Mouse (Mus musculus) neural tube, embryonic 14.5 days (tissue): ENCODE results near the gene Mroh7. TPM values are rescaled to one million over a fixed set of nuclear protein-coding genes. Genes with fewer than 3 reads are reported as not detected.

Source experiments
- ATAC-seq: fragments of 200-750 bp; cut with Nextera tagmentation; 2 replicates; pipeline ENCODE4 v1.8.0; 2017; ENCODE audit warnings: low read depth, mild to moderate bottlenecking, moderate TSS enrichment, moderate library complexity
- H3K27ac ChIP-seq: fragments of 300-500 bp; sonication (generic); 2 replicates; pipeline ENCODE4 v1.5.1; 2014; ENCODE audit warnings: low read depth, mild to moderate bottlenecking, control low read depth, low read length, moderate library complexity, mixed read lengths
- H3K27me3 ChIP-seq: fragments of 300-500 bp; sonication (generic); 2 replicates; pipeline ENCODE4 v1.6.1; 2014; ENCODE audit warnings: low read length; ENCODE audit not compliant: control insufficient read depth, insufficient read depth
- H3K36me3 ChIP-seq: fragments of 300-500 bp; sonication (generic); 2 replicates; pipeline ENCODE4 v1.6.1; 2014; ENCODE audit warnings: low read length, mixed read lengths; ENCODE audit not compliant: control insufficient read depth, insufficient read depth
- H3K4me1 ChIP-seq: fragments of 300-500 bp; sonication (generic); 2 replicates; pipeline ENCODE4 v1.6.1; 2014; ENCODE audit warnings: low read length; ENCODE audit not compliant: control insufficient read depth, insufficient read depth
- H3K4me2 ChIP-seq: fragments of 300-500 bp; sonication (generic); 2 replicates; pipeline ENCODE4 v1.6.1; 2014; ENCODE audit warnings: mild to moderate bottlenecking, low read depth, low read length, control low read depth
- H3K4me3 ChIP-seq: fragments of 300-500 bp; sonication (generic); 2 replicates; pipeline ENCODE4 v1.5.1; 2014; ENCODE audit warnings: low read depth, low read length, control low read depth, mixed read lengths
- H3K9ac ChIP-seq: fragments of 300-500 bp; sonication (generic); replicated peaks from 2 replicates; pipeline ENCODE4 v1.6.1; 2014; ENCODE audit warnings: low read depth, mild to moderate bottlenecking, control low read depth, low read length, mixed read lengths
- H3K9me3 ChIP-seq: fragments of 300-500 bp; sonication (generic); 2 replicates; pipeline ENCODE4 v1.6.1; 2016; ENCODE audit warnings: low read length; ENCODE audit not compliant: control insufficient read depth
- WGBS: fragments of 180-500 bp; shearing (Covaris S2); extraction: QIAGEN DNeasy Blood & Tissue Kit; methylation state at CpG from one replicate; pipeline ENCODE4 v1.1.7; 2014; 5-methylcytosine and 5-hydroxymethylcytosine counted together
- polyA plus RNA-seq: library from polyadenylated mRNA; unstranded; fragments of >200 nt; fragmentation: Nextera tagmentation; extraction: Ambion mirVana; gene quantifications from 2 replicates; pipeline ENCODE4 v1.2.1, GENCODE M21; 2014

Mroh7 gene
- polyA plus RNA-seq, 1 experiment from 2014 or later: 1.4 TPM

DNA sequence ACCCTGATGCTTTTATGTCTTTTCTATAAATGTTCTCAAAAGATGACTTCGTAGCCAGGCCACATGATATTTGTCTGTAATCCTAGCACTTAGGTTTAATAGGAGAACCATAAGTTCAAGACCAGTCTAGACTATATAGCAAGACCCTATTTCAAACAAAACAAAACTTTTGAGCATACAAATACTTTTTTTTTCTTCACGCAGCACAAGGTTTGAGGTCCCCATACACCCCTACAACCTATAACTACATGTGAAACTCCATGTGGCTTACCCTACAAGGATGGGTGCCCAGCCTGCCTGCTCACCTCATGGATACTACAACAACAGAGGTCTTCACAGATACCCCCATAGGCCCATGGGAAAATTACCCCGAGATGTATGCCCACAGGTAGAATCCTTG, 51.6 kb downstream of the Mroh7 start:
- Histone ChIP-seq H3K27ac (no peak overlapping the region), H3K9ac (no peak overlapping the region)
- 44% methylated on average over 3 of the region's 3 CpGs for WGBS

GRCm38 (mm10) chr4:106678442-106679118, 52.1 kb downstream of the Mroh7 start, which contains the start of gene Ttc4:
Gene Ttc4 (minus strand): TSS chr4:106678944.
- Histone ChIP-seq H3K27me3 (no peaks in the 10 kb centered on the region), H3K4me1 (peaks cover 8% of the 10 kb centered on the region), H3K27ac (no peak within 1 kb of the TSS), H3K9me3 (no peaks in the 10 kb centered on the region), H3K4me3 (peak within 1 kb of the TSS; percentile 76), H3K4me2 (peak within 1 kb of the TSS; percentile 93), H3K36me3 (peaks cover 9% of the 10 kb centered on the region), H3K9ac (peak within 1 kb of the TSS; percentile 70)
- peak; percentile 96 for ATAC-seq
- under 1% methylated on average over 43 of the region's 43 CpGs for WGBS

More for the DNA sequence above, 51.6 kb downstream of the Mroh7 start:
- H3K36me3 ChIP-seq: peaks cover 9% of the 10 kb centered on the region; the same call in 1 of the 2 replicates
- peak; percentile 54 for ATAC-seq
- peak overlapping the region; percentile 93 for H3K4me2 ChIP-seq
- no peaks in the 10 kb centered on the region for H3K27me3 ChIP-seq
- H3K4me1 ChIP-seq: peaks cover 8% of the 10 kb centered on the region
- no peaks in the 10 kb centered on the region for H3K9me3 ChIP-seq
- peak overlapping the region; percentile 76 for H3K4me3 ChIP-seq

- Histone ChIP-seq H3K4me3 (no peak overlapping the region), H3K4me2 (no peak overlapping the region), H3K9me3 (no peaks in the 10 kb centered on the region), H3K27me3 (no peaks in the 10 kb centered on the region), H3K9ac (no peak overlapping the region), H3K36me3 (peaks cover 14% of the 10 kb centered on the region), H3K27ac (no peak overlapping the region), H3K4me1 (peaks cover 8% of the 10 kb centered on the region)
- WGBS: 86% methylated on average over 5 of the region's 5 CpGs
- no peak for ATAC-seq
Observed at GRCm38 (mm10) chr4:106676749-106677148, 54.0 kb downstream of the Mroh7 start.

DNA sequence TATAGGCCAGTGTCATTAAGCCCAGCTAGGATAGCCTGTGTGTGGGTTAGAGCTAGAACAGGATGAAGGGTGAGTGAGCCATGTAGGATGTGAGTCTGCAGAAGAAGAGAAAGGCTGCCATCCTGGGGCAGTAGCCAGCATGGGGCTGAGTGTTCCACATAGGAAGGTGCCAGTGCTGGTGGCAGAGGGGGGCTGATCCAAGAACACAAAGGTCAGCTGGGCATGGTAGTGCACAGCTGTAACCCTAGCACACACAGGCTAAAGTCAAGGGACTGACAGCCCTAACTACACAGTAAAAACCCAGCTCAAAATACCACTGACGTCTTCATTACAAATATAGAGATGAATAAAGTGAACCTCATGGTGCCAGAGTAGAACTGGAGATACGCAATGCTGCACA, 64.2 kb downstream of the Mroh7 start:
- no peak overlapping the region for H3K4me2 ChIP-seq
- no peaks in the 10 kb centered on the region for H3K27me3 ChIP-seq
- H3K4me3 ChIP-seq: no peak overlapping the region
- H3K4me1 ChIP-seq: no peaks in the 10 kb centered on the region
- 90% methylated on average over 2 of the region's 2 CpGs for WGBS
- no peak for ATAC-seq
- H3K27ac ChIP-seq: no peak overlapping the region
- H3K9me3 ChIP-seq: no peaks in the 10 kb centered on the region
- H3K9ac ChIP-seq: no peak overlapping the region
- H3K36me3 ChIP-seq: peaks cover 67% of the 10 kb centered on the region

- 92% methylated on average over 10 of the region's 10 CpGs for WGBS
- Histone ChIP-seq H3K4me2 (no peak overlapping the region), H3K4me1 (no peaks in the 10 kb centered on the region), H3K4me3 (no peak overlapping the region), H3K9ac (no peak overlapping the region), H3K27me3 (no peaks in the 10 kb centered on the region), H3K36me3 (peaks cover 60% of the 10 kb centered on the region), H3K27ac (no peak overlapping the region), H3K9me3 (no peaks in the 10 kb centered on the region)
- no peak for ATAC-seq
Observed at GRCm38 (mm10) chr4:106665673-106666072, 65.1 kb downstream of the Mroh7 start.

DNA sequence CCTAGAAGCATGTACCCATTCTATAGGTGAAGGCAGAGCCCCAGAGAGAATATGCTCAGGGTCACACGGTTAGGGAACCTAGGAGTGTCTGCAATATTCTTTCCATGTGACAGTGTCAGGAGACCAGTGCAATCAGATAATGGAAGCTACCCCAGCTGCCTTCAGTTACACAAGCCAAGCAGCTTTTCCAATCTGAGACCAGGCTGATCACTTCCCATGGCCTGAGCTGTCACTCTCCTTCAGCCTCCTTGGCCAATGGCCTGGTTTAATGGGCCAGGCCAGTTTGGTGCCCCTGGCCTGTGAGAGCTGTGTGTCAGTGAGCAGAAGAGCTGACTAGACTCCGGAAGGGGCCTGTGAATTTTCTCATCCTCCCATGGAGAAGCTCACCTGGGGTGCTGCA, 65.5 kb downstream of the Mroh7 start:
- peaks cover 58% of the 10 kb centered on the region for H3K36me3 ChIP-seq
- no peaks in the 10 kb centered on the region for H3K9me3 ChIP-seq
- H3K27me3 ChIP-seq: no peaks in the 10 kb centered on the region
- ATAC-seq: no peak
- H3K9ac ChIP-seq: no peak overlapping the region
- no peak overlapping the region for H3K27ac ChIP-seq
- no peaks in the 10 kb centered on the region for H3K4me1 ChIP-seq
- 97% methylated on average over 2 of the region's 2 CpGs for WGBS
- H3K4me2 ChIP-seq: no peak overlapping the region
- H3K4me3 ChIP-seq: no peak overlapping the region

GRCm38 (mm10) chr4:106664697-106665096, 66.0 kb downstream of the Mroh7 start:
- Histone ChIP-seq H3K9me3 (no peaks in the 10 kb centered on the region), H3K4me1 (no peaks in the 10 kb centered on the region), H3K27me3 (no peaks in the 10 kb centered on the region), H3K36me3 (peaks cover 58% of the 10 kb centered on the region), H3K4me2 (no peak overlapping the region), H3K4me3 (no peak overlapping the region), H3K27ac (no peak overlapping the region), H3K9ac (no peak overlapping the region)
- 96% methylated on average over 6 of the region's 6 CpGs for WGBS
- ATAC-seq: no peak

- Histone ChIP-seq H3K36me3 (peaks cover 56% of the 10 kb centered on the region), H3K4me2 (no peak overlapping the region), H3K27me3 (no peaks in the 10 kb centered on the region), H3K4me3 (no peak overlapping the region), H3K9me3 (no peaks in the 10 kb centered on the region), H3K9ac (no peak overlapping the region), H3K4me1 (no peaks in the 10 kb centered on the region), H3K27ac (no peak overlapping the region)
- 95% methylated on average over 5 of the region's 5 CpGs for WGBS
- ATAC-seq: no peak
Observed at GRCm38 (mm10) chr4:106663956-106664470, 66.7 kb downstream of the Mroh7 start.

DNA sequence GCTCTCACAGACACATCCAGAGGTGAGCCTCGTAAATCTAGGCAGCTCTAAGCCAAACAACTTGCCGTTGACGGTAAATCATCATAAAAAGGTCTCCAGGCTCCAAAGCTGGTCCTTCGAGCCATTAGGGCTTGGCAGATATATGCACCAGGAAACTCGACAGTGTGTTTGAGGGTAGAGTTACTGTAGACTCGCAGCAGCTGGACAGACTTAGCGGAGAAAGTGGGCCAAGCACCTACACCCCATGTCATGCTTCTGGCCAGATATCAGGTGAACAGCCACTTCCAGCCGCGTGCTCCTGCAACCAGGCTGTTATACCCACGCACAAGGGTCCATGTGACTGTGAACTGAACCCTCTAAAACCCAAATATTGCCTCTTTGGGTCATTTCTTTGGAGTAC, 75.0 kb downstream of the Mroh7 start:
- Histone ChIP-seq H3K9me3 (no peaks in the 10 kb centered on the region), H3K4me3 (no peak overlapping the region), H3K4me2 (no peak overlapping the region), H3K27me3 (no peaks in the 10 kb centered on the region), H3K9ac (no peak overlapping the region), H3K36me3 (peaks cover 17% of the 10 kb centered on the region), H3K4me1 (peaks cover 6% of the 10 kb centered on the region), H3K27ac (no peak overlapping the region)
- WGBS: 89% methylated on average over 10 of the region's 10 CpGs
- ATAC-seq: no peak
